Mouse (Mus musculus) MN1 (cell line): ENCODE results near the gene Tmem33.

Experiments
- DNase-seq: peaks from one replicate; pipeline ENCODE4 v3.0.0-alpha.2; 2016; ENCODE audit warnings: low spot score

The Tmem33 gene

GRCm38 (mm10) chr5:67258473-67258872, 1.9 kb upstream of the Tmem33 start:
- no peak for DNase-seq

GRCm38 (mm10) chr5:67260159-67260530, 220 bp upstream of the Tmem33 start:
- DNase-seq, result no peak

- DNase-seq, result no peak
Measured at GRCm38 (mm10) chr5:67262964-67263363, 2.6 kb downstream of the Tmem33 start.

- DNase-seq, result no peak
Measured at GRCm38 (mm10) chr5:67266106-67266505, 5.7 kb downstream of the Tmem33 start.

- no peak for DNase-seq
Measured at GRCm38 (mm10) chr5:67269309-67269708, 8.9 kb downstream of the Tmem33 start.

GRCm38 (mm10) chr5:67279407-67279806, 19.0 kb downstream of the Tmem33 start:
- peak; percentile 28 for DNase-seq

GRCm38 (mm10) chr5:67279840-67280239, 19.5 kb downstream of the Tmem33 start:
- no peak for DNase-seq

GRCm38 (mm10) chr5:67280400-67280799, 20.0 kb downstream of the Tmem33 start:
- DNase-seq, result no peak

- DNase-seq, result no peak
Measured at GRCm38 (mm10) chr5:67295029-67295428, 34.7 kb downstream of the Tmem33 start.

GRCm38 (mm10) chr5:67295682-67296081, 35.3 kb downstream of the Tmem33 start:
- no peak for DNase-seq

GRCm38 (mm10) chr5:67296171-67296570, 35.8 kb downstream of the Tmem33 start:
- no peak for DNase-seq

- DNase-seq, result no peak
Measured at GRCm38 (mm10) chr5:67297026-67297813, 36.9 kb downstream of the Tmem33 start.

- DNase-seq, result no peak
Measured at GRCm38 (mm10) chr5:67299847-67300412, 39.6 kb downstream of the Tmem33 start.

- DNase-seq, result no peak
Measured at GRCm38 (mm10) chr5:67300926-67301597, 40.7 kb downstream of the Tmem33 start.

GRCm38 (mm10) chr5:67301722-67302331, 41.5 kb downstream of the Tmem33 start:
- DNase-seq, result no peak

- no peak for DNase-seq
Measured at GRCm38 (mm10) chr5:67303816-67304215, 43.5 kb downstream of the Tmem33 start.

GRCm38 (mm10) chr5:67306698-67307521, 46.5 kb downstream of the Tmem33 start, which contains the start of gene Slc30a9:
TSS of gene Slc30a9 (plus strand) at chr5:67306955.
- DNase-seq, result peak; percentile 81

- no peak for DNase-seq
Measured at GRCm38 (mm10) chr5:67307659-67308222, 47.4 kb downstream of the Tmem33 start.

GRCm38 (mm10) chr5:67311811-67312521, 51.6 kb downstream of the Tmem33 start:
- DNase-seq, result peak; percentile 33

- DNase-seq, result no peak
Measured at GRCm38 (mm10) chr5:67312522-67312851, 52.1 kb downstream of the Tmem33 start.
